Mouse (Mus musculus) brain, adult 10 weeks (tissue): ENCODE measurements around the gene Trmt2a. TPM values are rescaled to one million over a fixed set of nuclear protein-coding genes. Genes with fewer than 3 reads are reported as not detected.

ENCODE experiments used
- polyA plus RNA-seq: library from polyadenylated mRNA; stranded (reverse); fragments of 350-450 nt; fragmentation: Illumina TruSeq; extraction: RNeasy Lipid Tissue Mini Kit (QIAGEN cat#74804); gene quantifications from one replicate; pipeline ENCODE4 v1.2.3, GENCODE M21; 2015; ENCODE audit warnings: low read depth, low replicate concordance

Trmt2a gene
- polyA plus RNA-seq = 66.7 TPM

GRCm38 (mm10) chr16:18248433-18249363, at the start of gene Trmt2a, which contains the start of gene Ranbp1:
Gene Trmt2a (plus strand): TSS chr16:18248679.
Gene Ranbp1 (minus strand): TSS chr16:18248732.

GRCm38 (mm10) chr16:18217579-18217978, 30.9 kb upstream of the Trmt2a start, which contains the start of gene Ccdc188:
Gene Ccdc188 (plus strand): TSS chr16:18217879.

GRCm38 (mm10) chr16:18234671-18235388, 13.6 kb upstream of the Trmt2a start, which contains the start of gene Zdhhc8:
Gene Zdhhc8 (minus strand): TSS chr16:18235136.

GRCm38 (mm10) chr16:18258221-18258620, 9.7 kb downstream of the Trmt2a start, which contains the start of gene Gm49776:
Gene Gm49776 (minus strand): TSS chr16:18258321.

GRCm38 (mm10) chr16:18289067-18289588, 40.6 kb downstream of the Trmt2a start, which contains the start of gene Dgcr8:
Gene Dgcr8 (minus strand): TSS chr16:18289246.

Other genes with a start within 250 kb of the Trmt2a start
- gene Dgcr6, start 195.8 kb upstream of the Trmt2a start, polyA plus RNA-seq = 109 TPM
- 34.4 TPM for gene Prodh, start 158.5 kb upstream of the Trmt2a start, polyA plus RNA-seq
- gene Rtn4r, start 121.0 kb upstream of the Trmt2a start, polyA plus RNA-seq = 67.4 TPM
- gene Ccdc188, start 30.8 kb upstream of the Trmt2a start, polyA plus RNA-seq = not detected
- 67.7 TPM for gene Zdhhc8, start 13.5 kb upstream of the Trmt2a start, polyA plus RNA-seq
- 105 TPM for gene Ranbp1, start 53 bp downstream of the Trmt2a start, polyA plus RNA-seq
- gene Gm49776, start 9.6 kb downstream of the Trmt2a start, polyA plus RNA-seq = not detected
- gene Dgcr8, start 40.6 kb downstream of the Trmt2a start, polyA plus RNA-seq = 24.6 TPM
- gene Tango2, start 99.4 kb downstream of the Trmt2a start, polyA plus RNA-seq = 206 TPM
- gene Arvcf, start 99.5 kb downstream of the Trmt2a start, polyA plus RNA-seq = 24.8 TPM
- 25.3 TPM for gene Txnrd2, start 177.7 kb downstream of the Trmt2a start, polyA plus RNA-seq
- 135 TPM for gene Comt, start 178.2 kb downstream of the Trmt2a start, polyA plus RNA-seq